Mouse (Mus musculus): ENCODE data around the gene Olfr770.

GRCm38 (mm10) chr10:129138898-129139297 is at the start of gene Olfr770:
- TF ChIP-seq POLR2A (IDR thresholded peaks at IDR 0.05; ENCODE audit: insufficient read length, low read depth) = no peak
- no peak for TF ChIP-seq E2F4 (IDR thresholded peaks at IDR 0.05; ENCODE audit: insufficient read depth)
- TF ChIP-seq MYOG (IDR thresholded peaks at IDR 0.05; ENCODE audit: control insufficient read depth in 1 of 3, insufficient read depth in 1 of 3, insufficient read length in 2 of 3, low read depth in 2 of 3) = no peak
- TF ChIP-seq TCF3 (IDR thresholded peaks at IDR 0.05; ENCODE audit: insufficient read length, low read depth) = no peak
- TF ChIP-seq USF1 (IDR thresholded peaks at IDR 0.05; ENCODE audit: low read depth) = no peak
- TF ChIP-seq POLR2AphosphoS2 (IDR thresholded peaks at IDR 0.05; ENCODE audit: insufficient read length, low read depth) = no peak
- TF ChIP-seq SRF (IDR thresholded peaks at IDR 0.05; ENCODE audit: control insufficient read depth, insufficient read length, low read depth) = no peak
- no peak for TF ChIP-seq CEBPB (IDR thresholded peaks at IDR 0.05; ENCODE audit: insufficient read depth, poor library complexity, severe bottlenecking)
- TF ChIP-seq MYOD1 (IDR thresholded peaks at IDR 0.05; ENCODE audit: control insufficient read depth in 1 of 3, insufficient read length in 2 of 3, low read depth in 2 of 3) = no peak
- TF ChIP-seq MAX (IDR thresholded peaks at IDR 0.05; ENCODE audit: low read depth) = no peak
- TF ChIP-seq TCF12 (IDR thresholded peaks at IDR 0.05; ENCODE audit: insufficient read depth, poor library complexity, severe bottlenecking) = no peak
